Mouse (Mus musculus) hindbrain, embryonic 16.5 days (tissue): ENCODE results near the gene Tmem169. TPM values are rescaled to one million over a fixed set of nuclear protein-coding genes. Genes with fewer than 3 reads are reported as not detected.
"Not testable (repeated sequence)": the region's sequence is repeated elsewhere in the genome, so short reads cannot be mapped to it uniquely, and the experiment has no call there.

Experiments used
- ATAC-seq: fragments of 200-750 bp; cut with Nextera tagmentation; 2 replicates; pipeline ENCODE4 v1.8.0; 2017; ENCODE audit warnings: moderate TSS enrichment, moderate library complexity
- H3K27ac ChIP-seq: fragments of 300-500 bp; sonication (generic); 2 replicates; pipeline ENCODE4 v1.5.1; 2014; ENCODE audit warnings: low read depth, mild to moderate bottlenecking, control low read depth, low read length, moderate library complexity
- H3K27me3 ChIP-seq: fragments of 300-500 bp; sonication (generic); replicated peaks from 2 replicates; pipeline ENCODE4 v1.6.1; 2014; ENCODE audit warnings: low read length; ENCODE audit not compliant: control insufficient read depth, insufficient read depth
- H3K36me3 ChIP-seq: fragments of 300-500 bp; sonication (generic); 2 replicates; pipeline ENCODE4 v1.6.1; 2014; ENCODE audit warnings: mild to moderate bottlenecking, low read length, moderate library complexity, mixed read lengths; ENCODE audit not compliant: control insufficient read depth, insufficient read depth
- H3K4me1 ChIP-seq: fragments of 300-500 bp; sonication (generic); 2 replicates; pipeline ENCODE4 v1.6.1; 2014; ENCODE audit warnings: low read depth, low read length; ENCODE audit not compliant: control insufficient read depth, insufficient read depth
- H3K4me2 ChIP-seq: fragments of 300-500 bp; sonication (generic); 2 replicates; pipeline ENCODE4 v1.6.1; 2014; ENCODE audit warnings: mild to moderate bottlenecking, low read length, control low read depth, moderate library complexity
- H3K4me3 ChIP-seq: fragments of 300-500 bp; sonication (generic); 2 replicates; pipeline ENCODE4 v1.5.1; 2014; ENCODE audit warnings: mild to moderate bottlenecking, low read length, control low read depth, moderate library complexity
- H3K9ac ChIP-seq: fragments of 300-500 bp; sonication (generic); 2 replicates; pipeline ENCODE4 v1.6.1; 2014; ENCODE audit warnings: low read depth, mild to moderate bottlenecking, control low read depth, low read length, moderate library complexity
- H3K9me3 ChIP-seq: fragments of 300-500 bp; sonication (generic); 2 replicates; pipeline ENCODE4 v1.6.1; 2014; ENCODE audit warnings: mild to moderate bottlenecking, low read length, moderate library complexity; ENCODE audit not compliant: control insufficient read depth
- WGBS: fragments of 180-500 bp; shearing (Covaris S2); extraction: QIAGEN DNeasy Blood & Tissue Kit; methylation state at CpG from one replicate; pipeline ENCODE4 v1.1.7; 2014; 5-methylcytosine and 5-hydroxymethylcytosine counted together
- polyA plus RNA-seq: library from polyadenylated mRNA; unstranded; fragments of >200 nt; fragmentation: Nextera tagmentation; extraction: Ambion mirVana; gene quantifications from 2 replicates; pipeline ENCODE4 v1.2.1, GENCODE M21; 2015

The Tmem169 gene
- polyA plus RNA-seq, 1 experiment from 2014 or later, result 38.7 TPM

GRCm38 (mm10) chr1:72248226-72248737, 35.9 kb upstream of the Tmem169 start:
- not testable (repeated sequence) for H3K4me3 ChIP-seq, ATAC-seq, H3K27ac ChIP-seq, H3K27me3 ChIP-seq, H3K9me3 ChIP-seq, H3K4me1 ChIP-seq, H3K9ac ChIP-seq, H3K36me3 ChIP-seq, H3K4me2 ChIP-seq
- 39% methylated on average over 9 of the region's 9 CpGs for WGBS

- no peak overlapping the region for H3K27ac ChIP-seq
- no peaks in the 10 kb centered on the region for H3K27me3 ChIP-seq
- WGBS, result 80% methylated on average over 1 of the region's 1 CpGs
- H3K4me3 ChIP-seq, result no peak overlapping the region
- H3K9ac ChIP-seq, result no peak overlapping the region
- H3K4me2 ChIP-seq, result no peak overlapping the region
- H3K9me3 ChIP-seq, result no peaks in the 10 kb centered on the region
- no peak for ATAC-seq
- no peaks in the 10 kb centered on the region for H3K36me3 ChIP-seq
- peaks cover 13% of the 10 kb centered on the region for H3K4me1 ChIP-seq
Observed at GRCm38 (mm10) chr1:72251806-72252205, 32.4 kb upstream of the Tmem169 start.

GRCm38 (mm10) chr1:72253881-72254491, 30.2 kb upstream of the Tmem169 start:
- H3K4me1 ChIP-seq, result peaks cover 16% of the 10 kb centered on the region
- peak overlapping the region; percentile 71; the same call in 1 of the 2 replicates for H3K9ac ChIP-seq
- H3K27me3 ChIP-seq, result no peaks in the 10 kb centered on the region
- H3K36me3 ChIP-seq, result no peaks in the 10 kb centered on the region
- WGBS, result 31% methylated on average over 11 of the region's 11 CpGs
- peak overlapping the region; percentile 44 for H3K4me3 ChIP-seq
- no peaks in the 10 kb centered on the region for H3K9me3 ChIP-seq
- H3K27ac ChIP-seq, result peak overlapping the region; percentile 74
- peak; percentile 13; the same call in 1 of the 2 replicates for ATAC-seq
- H3K4me2 ChIP-seq, result peak overlapping the region; percentile 51

DNA sequence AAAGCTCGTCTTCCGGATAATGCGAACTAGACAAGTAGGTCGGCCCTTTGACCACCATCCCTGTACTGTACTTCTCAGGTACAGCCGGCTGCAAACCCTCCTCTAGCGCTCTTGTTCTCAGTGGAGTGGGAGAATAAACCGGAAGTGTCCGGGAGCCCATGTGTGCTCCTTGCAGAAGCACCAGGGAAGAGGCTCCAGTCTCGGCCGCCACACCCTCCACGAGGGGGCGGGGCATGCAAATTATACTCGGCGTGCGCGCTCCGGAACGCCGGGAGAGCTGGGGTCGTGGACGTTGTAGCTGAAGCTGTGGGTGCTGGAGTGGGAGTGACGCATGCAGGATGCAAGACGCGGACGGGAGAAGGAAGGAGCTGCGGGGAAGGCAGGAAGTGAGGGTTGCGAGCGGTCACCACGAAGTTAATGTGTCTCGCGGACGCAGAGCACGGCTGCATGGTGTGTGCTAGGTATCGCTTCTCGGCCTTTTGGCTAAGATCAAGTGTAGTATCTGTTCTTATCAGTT, 29.6 kb upstream of the Tmem169 start:
- H3K9me3 ChIP-seq, result no peaks in the 10 kb centered on the region
- H3K36me3 ChIP-seq, result no peaks in the 10 kb centered on the region
- H3K4me3 ChIP-seq, result peak overlapping the region; percentile 44
- no peaks in the 10 kb centered on the region for H3K27me3 ChIP-seq
- under 1% methylated on average over 35 of the region's 35 CpGs for WGBS
- peaks cover 16% of the 10 kb centered on the region for H3K4me1 ChIP-seq
- H3K4me2 ChIP-seq, result peak overlapping the region; percentile 51
- peak overlapping the region; percentile 74 for H3K27ac ChIP-seq
- peak overlapping the region; percentile 71; the same call in 1 of the 2 replicates for H3K9ac ChIP-seq
- peak; percentile 93 for ATAC-seq

GRCm38 (mm10) chr1:72255062-72255853, 28.9 kb upstream of the Tmem169 start:
- peak overlapping the region; percentile 44 for H3K4me3 ChIP-seq
- 3% methylated on average over 12 of the region's 15 CpGs for WGBS

DNA sequence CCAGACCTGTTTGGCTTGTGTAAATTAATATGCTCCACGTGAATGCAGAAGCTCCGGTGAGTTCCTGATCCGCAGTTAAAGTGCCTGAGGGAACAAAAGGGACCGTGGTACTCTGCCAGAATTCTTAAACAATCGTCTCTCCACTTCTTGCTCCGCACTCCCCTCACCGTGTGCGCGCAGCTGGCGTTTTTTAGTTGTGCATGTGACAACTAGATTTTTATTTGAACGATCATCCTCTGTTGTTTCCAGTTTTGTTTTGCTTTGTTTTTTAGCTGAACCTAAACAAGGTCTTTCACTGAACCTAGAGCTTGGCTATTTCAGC, 28.4 kb upstream of the Tmem169 start:
- H3K9me3 ChIP-seq, result no peaks in the 10 kb centered on the region
- 23% methylated on average over 11 of the region's 11 CpGs for WGBS
- H3K27ac ChIP-seq, result peak overlapping the region; percentile 74
- ATAC-seq, result no peak
- H3K9ac ChIP-seq, result peak overlapping the region; percentile 71
- H3K36me3 ChIP-seq, result no peaks in the 10 kb centered on the region
- H3K4me2 ChIP-seq, result peak overlapping the region; percentile 51
- peaks cover 16% of the 10 kb centered on the region for H3K4me1 ChIP-seq
- no peaks in the 10 kb centered on the region for H3K27me3 ChIP-seq
- H3K4me3 ChIP-seq, result peak overlapping the region; percentile 44

More at GRCm38 (mm10) chr1:72255062-72255853, 28.9 kb upstream of the Tmem169 start:
- Histone ChIP-seq H3K4me2 (peak overlapping the region; percentile 51), H3K27ac (peak overlapping the region; percentile 74), H3K36me3 (no peaks in the 10 kb centered on the region), H3K9ac (peak overlapping the region; percentile 71), H3K4me1 (peaks cover 16% of the 10 kb centered on the region), H3K9me3 (no peaks in the 10 kb centered on the region), H3K27me3 (no peaks in the 10 kb centered on the region)
- peak; percentile 85 for ATAC-seq

- Histone ChIP-seq H3K9me3 (no peaks in the 10 kb centered on the region), H3K4me3 (peak overlapping the region; percentile 44), H3K4me1 (peaks cover 16% of the 10 kb centered on the region), H3K27me3 (no peaks in the 10 kb centered on the region), H3K27ac (peak overlapping the region; percentile 74), H3K36me3 (no peaks in the 10 kb centered on the region; the same call in 1 of the 2 replicates), H3K4me2 (peak overlapping the region; percentile 51), H3K9ac (peak overlapping the region; percentile 71; the same call in 1 of the 2 replicates)
- WGBS, result 74% methylated on average over 9 of the region's 9 CpGs
- ATAC-seq, result no peak
Observed at GRCm38 (mm10) chr1:72256381-72257256, 27.6 kb upstream of the Tmem169 start.

- H3K9ac ChIP-seq, result no peak overlapping the region
- H3K27me3 ChIP-seq, result no peaks in the 10 kb centered on the region
- no peaks in the 10 kb centered on the region for H3K4me1 ChIP-seq
- H3K4me3 ChIP-seq, result no peak overlapping the region
- H3K9me3 ChIP-seq, result no peaks in the 10 kb centered on the region
- H3K36me3 ChIP-seq, result no peaks in the 10 kb centered on the region; the same call in 1 of the 2 replicates
- no peak overlapping the region for H3K4me2 ChIP-seq
- no peak for ATAC-seq
- 92% methylated on average over 3 of the region's 3 CpGs for WGBS
- no peak overlapping the region for H3K27ac ChIP-seq
Observed at GRCm38 (mm10) chr1:72263099-72263498, 21.1 kb upstream of the Tmem169 start.
